Mouse (Mus musculus) intestine, embryonic 16.5 days (tissue): ENCODE results near the gene Pla2g4a. TPM values are rescaled to one million over a fixed set of nuclear protein-coding genes. Genes with fewer than 3 reads are reported as not detected.

Experiments
- ATAC-seq: fragments of 200-750 bp; cut with Nextera tagmentation; 2 replicates; pipeline ENCODE4 v1.8.0; 2017; ENCODE audit warnings: moderate TSS enrichment, moderate library complexity
- H3K27ac ChIP-seq: fragments of 300-500 bp; sonication (generic); 2 replicates; pipeline ENCODE4 v1.5.1; 2014; ENCODE audit warnings: mild to moderate bottlenecking, low read length
- H3K27me3 ChIP-seq: fragments of 300-500 bp; sonication (generic); replicated peaks from 2 replicates; pipeline ENCODE4 v1.6.1; 2014; ENCODE audit warnings: low read length, control low read depth, mixed read lengths; ENCODE audit not compliant: control insufficient read depth, insufficient read depth
- H3K36me3 ChIP-seq: fragments of 300-500 bp; sonication (generic); 2 replicates; pipeline ENCODE4 v1.6.1; 2014; ENCODE audit warnings: low read length, control low read depth; ENCODE audit not compliant: control insufficient read depth, insufficient read depth
- H3K4me1 ChIP-seq: fragments of 300-500 bp; sonication (generic); 2 replicates; pipeline ENCODE4 v1.6.1; 2014; ENCODE audit warnings: low read length, control low read depth, mixed read lengths; ENCODE audit not compliant: control insufficient read depth, insufficient read depth
- H3K4me2 ChIP-seq: fragments of 300-500 bp; sonication (generic); 2 replicates; pipeline ENCODE4 v1.6.1; 2014; ENCODE audit warnings: low read depth, low read length, control low read depth
- H3K4me3 ChIP-seq: fragments of 300-500 bp; sonication (generic); 2 replicates; pipeline ENCODE4 v1.5.1; 2014; ENCODE audit warnings: mild to moderate bottlenecking, low read length
- H3K9ac ChIP-seq: fragments of 300-500 bp; sonication (generic); 2 replicates; pipeline ENCODE4 v1.6.1; 2014; ENCODE audit warnings: low read depth, low read length
- H3K9me3 ChIP-seq: fragments of 300-500 bp; sonication (generic); 2 replicates; pipeline ENCODE4 v1.6.1; 2016; ENCODE audit warnings: low read length, control low read depth; ENCODE audit not compliant: control insufficient read depth
- WGBS: fragments of 180-500 bp; shearing (Covaris S2); extraction: QIAGEN DNeasy Blood & Tissue Kit; methylation state at CpG from one replicate; pipeline ENCODE4 v1.1.7; 2014; 5-methylcytosine and 5-hydroxymethylcytosine counted together
- polyA plus RNA-seq: library from polyadenylated mRNA; unstranded; fragments of >200 nt; fragmentation: Nextera tagmentation; extraction: Ambion mirVana; gene quantifications from 2 replicates; pipeline ENCODE4 v1.2.1, GENCODE M21; 2015

The Pla2g4a gene
- polyA plus RNA-seq, 1 experiment from 2014 or later: 32.8 TPM

- Histone ChIP-seq H3K4me2 (no peak overlapping the region), H3K36me3 (0 out of 2 replicates have a peak, but pooled peaks cover 2% of the 10 kb centered on the region), H3K27ac (no peak overlapping the region), H3K4me1 (no peaks in the 10 kb centered on the region), H3K9me3 (no peaks in the 10 kb centered on the region), H3K4me3 (no peak overlapping the region), H3K27me3 (no peaks in the 10 kb centered on the region), H3K9ac (no peak overlapping the region)
- 87% methylated on average over 4 of the region's 4 CpGs for WGBS
- no peak for ATAC-seq
Measured at GRCm38 (mm10) chr1:149840961-149841416, 120.1 kb downstream of the Pla2g4a start.

GRCm38 (mm10) chr1:149840312-149840930 lies 120.7 kb downstream of the Pla2g4a start:
- no peak for ATAC-seq
- Histone ChIP-seq H3K4me3 (no peak overlapping the region), H3K4me2 (no peak overlapping the region), H3K9ac (no peak overlapping the region), H3K36me3 (0 out of 2 replicates have a peak, but pooled peaks cover 2% of the 10 kb centered on the region), H3K27ac (no peak overlapping the region), H3K9me3 (no peaks in the 10 kb centered on the region), H3K27me3 (no peaks in the 10 kb centered on the region), H3K4me1 (no peaks in the 10 kb centered on the region)
- 96% methylated on average over 3 of the region's 3 CpGs for WGBS

- H3K4me2 ChIP-seq: no peak overlapping the region
- H3K9ac ChIP-seq: no peak overlapping the region
- ATAC-seq: no peak
- H3K4me1 ChIP-seq: no peaks in the 10 kb centered on the region
- WGBS: 63% methylated on average over 3 of the region's 3 CpGs
- 0 out of 2 replicates have a peak, but pooled peaks cover 2% of the 10 kb centered on the region for H3K36me3 ChIP-seq
- no peaks in the 10 kb centered on the region for H3K27me3 ChIP-seq
- no peaks in the 10 kb centered on the region for H3K9me3 ChIP-seq
- H3K27ac ChIP-seq: no peak overlapping the region
- H3K4me3 ChIP-seq: no peak overlapping the region
Measured at GRCm38 (mm10) chr1:149836496-149836895, 124.6 kb downstream of the Pla2g4a start.

DNA sequence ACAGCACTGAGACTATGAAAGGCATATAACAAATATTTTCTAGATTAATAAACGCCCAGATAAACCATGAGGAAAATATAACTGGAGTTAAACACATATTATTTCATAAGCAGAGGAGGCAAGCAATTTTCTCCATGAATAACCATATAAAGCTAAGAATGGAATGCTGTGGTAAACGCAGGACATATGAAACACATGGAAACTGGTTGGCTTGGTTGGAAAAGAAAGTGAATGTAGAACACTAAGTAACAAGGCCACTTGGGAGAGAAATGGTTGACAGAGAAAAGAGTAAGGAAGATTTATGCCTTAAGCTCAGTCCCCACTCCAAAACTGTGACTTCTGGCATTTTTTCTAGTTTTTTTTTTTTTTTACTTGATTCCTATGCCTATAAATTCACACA lies 127.2 kb downstream of the Pla2g4a start:
- Histone ChIP-seq H3K9me3 (no peaks in the 10 kb centered on the region), H3K4me2 (no peak overlapping the region), H3K36me3 (no peaks in the 10 kb centered on the region), H3K4me1 (no peaks in the 10 kb centered on the region), H3K9ac (no peak overlapping the region), H3K27ac (no peak overlapping the region), H3K27me3 (no peaks in the 10 kb centered on the region), H3K4me3 (no peak overlapping the region)
- WGBS: 71% methylated on average over 2 of the region's 2 CpGs
- no peak for ATAC-seq

- ATAC-seq: peak; percentile 77
- Histone ChIP-seq H3K36me3 (no peaks in the 10 kb centered on the region), H3K4me1 (no peaks in the 10 kb centered on the region), H3K9ac (no peak overlapping the region), H3K27ac (no peak overlapping the region), H3K9me3 (no peaks in the 10 kb centered on the region), H3K27me3 (no peaks in the 10 kb centered on the region), H3K4me3 (no peak overlapping the region), H3K4me2 (no peak overlapping the region)
- WGBS: 20% methylated on average over 2 of the region's 2 CpGs
Measured at GRCm38 (mm10) chr1:149832952-149833351, 128.1 kb downstream of the Pla2g4a start.

GRCm38 (mm10) chr1:149832514-149832913 lies 128.6 kb downstream of the Pla2g4a start:
- H3K4me3 ChIP-seq: no peak overlapping the region
- no peaks in the 10 kb centered on the region for H3K9me3 ChIP-seq
- H3K4me2 ChIP-seq: no peak overlapping the region
- no peak for ATAC-seq
- H3K36me3 ChIP-seq: no peaks in the 10 kb centered on the region
- H3K4me1 ChIP-seq: no peaks in the 10 kb centered on the region
- H3K27ac ChIP-seq: no peak overlapping the region
- H3K9ac ChIP-seq: no peak overlapping the region
- H3K27me3 ChIP-seq: no peaks in the 10 kb centered on the region
- 42% methylated on average over 1 of the region's 1 CpGs for WGBS

DNA sequence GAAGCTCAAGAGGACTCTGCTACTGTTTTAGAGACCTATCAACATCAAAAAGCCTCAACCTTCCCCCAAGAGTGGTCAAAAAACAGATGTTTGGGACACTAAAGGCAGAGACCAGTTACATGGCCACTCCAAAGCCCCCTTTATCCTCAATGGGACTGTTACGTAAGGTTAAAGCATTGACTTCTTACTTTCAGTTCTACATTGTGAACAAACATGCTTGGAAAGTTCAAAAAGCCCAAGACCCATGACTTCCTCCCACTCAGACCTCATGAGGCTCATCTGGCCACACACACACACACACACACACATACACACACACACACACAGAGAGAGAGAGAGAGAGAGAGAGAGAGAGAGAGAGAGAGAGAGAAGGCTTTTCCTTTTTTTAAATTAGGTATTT lies 130.0 kb downstream of the Pla2g4a start:
- Histone ChIP-seq H3K9ac (no peak overlapping the region), H3K36me3 (no peaks in the 10 kb centered on the region), H3K4me1 (no peaks in the 10 kb centered on the region), H3K27me3 (no peaks in the 10 kb centered on the region), H3K9me3 (no peaks in the 10 kb centered on the region), H3K27ac (no peak overlapping the region), H3K4me2 (no peak overlapping the region), H3K4me3 (no peak overlapping the region)
- WGBS: 97% methylated on average over 1 of the region's 1 CpGs
- ATAC-seq: no peak

DNA sequence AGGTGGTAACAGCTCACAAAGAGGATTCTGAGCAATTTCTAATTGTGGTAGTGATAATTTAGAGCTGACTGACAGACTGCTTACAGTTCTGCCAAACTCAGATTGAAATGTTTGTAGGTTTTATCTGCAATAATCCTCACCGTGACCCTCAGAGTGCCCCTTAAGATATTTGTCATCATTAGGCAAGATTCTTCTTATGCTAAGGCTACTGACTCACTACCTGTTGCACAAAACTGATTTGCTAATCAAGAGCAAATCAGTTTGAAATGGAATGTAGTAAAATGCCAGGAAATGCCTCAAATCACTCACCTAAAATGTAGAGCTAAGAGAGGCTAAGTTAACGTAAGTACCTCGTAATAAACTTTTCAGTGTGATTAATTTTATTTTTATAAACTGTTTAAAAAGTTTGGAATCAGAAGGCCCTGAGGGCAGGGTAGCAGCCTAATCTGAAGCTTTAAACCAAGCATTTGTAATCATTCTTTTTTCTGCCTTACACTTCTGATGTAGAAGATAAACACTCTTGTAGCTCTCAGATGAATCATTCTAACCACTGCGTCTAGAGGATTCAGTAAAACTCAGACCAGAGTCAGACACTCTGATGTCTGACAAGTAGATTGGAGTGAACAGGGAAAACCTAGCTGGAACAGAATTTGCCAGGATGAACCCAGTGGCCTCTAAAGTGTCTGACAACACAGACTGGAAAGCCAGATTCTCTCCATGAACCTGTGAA lies 147.3 kb downstream of the Pla2g4a start:
- H3K4me2 ChIP-seq: no peak overlapping the region
- ATAC-seq: no peak
- no peak overlapping the region for H3K9ac ChIP-seq
- H3K4me1 ChIP-seq: no peaks in the 10 kb centered on the region
- H3K27ac ChIP-seq: no peak overlapping the region
- H3K9me3 ChIP-seq: no peaks in the 10 kb centered on the region
- 45% methylated on average over 4 of the region's 4 CpGs for WGBS
- H3K27me3 ChIP-seq: no peaks in the 10 kb centered on the region
- H3K36me3 ChIP-seq: no peaks in the 10 kb centered on the region
- H3K4me3 ChIP-seq: no peak overlapping the region

GRCm38 (mm10) chr1:149809527-149809926 lies 151.6 kb downstream of the Pla2g4a start:
- Histone ChIP-seq H3K27me3 (no peaks in the 10 kb centered on the region), H3K9me3 (no peaks in the 10 kb centered on the region), H3K36me3 (no peaks in the 10 kb centered on the region), H3K9ac (no peak overlapping the region), H3K4me3 (no peak overlapping the region), H3K4me2 (no peak overlapping the region), H3K27ac (no peak overlapping the region), H3K4me1 (no peaks in the 10 kb centered on the region)
- WGBS: 86% methylated on average over 1 of the region's 1 CpGs
- ATAC-seq: no peak
